Mouse (Mus musculus): ENCODE data around the gene Ndufa8. TPM values are rescaled to one million over a fixed set of nuclear protein-coding genes. Genes with fewer than 3 reads are reported as not detected.

Gene Ndufa8
- total and polyA plus RNA-seq, 3 experiments = 186 to 357 TPM; not detected in 1

DNA sequence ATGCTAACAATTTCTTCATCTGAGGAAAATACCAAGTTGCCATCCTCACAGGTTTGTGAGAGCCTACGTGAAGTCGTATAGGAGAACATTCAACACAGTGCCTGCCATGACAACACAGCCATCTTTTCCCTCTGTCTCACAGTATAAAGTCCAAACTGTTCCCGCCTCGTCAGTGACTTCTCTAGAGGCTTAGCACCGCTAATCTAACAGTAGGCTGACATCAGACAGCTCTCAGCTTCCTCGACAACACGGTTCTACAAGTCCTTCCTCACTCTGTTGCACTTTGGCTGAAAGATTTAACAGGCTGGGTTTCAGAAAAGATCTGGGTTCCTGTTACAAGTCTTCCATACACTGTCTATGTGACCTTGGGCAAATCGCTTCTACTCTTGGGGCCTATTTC lies 1.0 kb downstream of the Ndufa8 start:
- TF ChIP-seq MEF2A (IDR thresholded peaks at IDR 0.05; ENCODE audit: extremely low read depth, insufficient replicate concordance, low read depth, low read length, poor library complexity, severe bottlenecking) (no peak), ETS1 (IDR thresholded peaks at IDR 0.05; ENCODE audit: low read depth, low read length) (no peak), JUND (IDR thresholded peaks at IDR 0.05; ENCODE audit: low read depth, low read length) (no peak), RAD21 (IDR thresholded peaks at IDR 0.05; ENCODE audit: low read depth, low read length) (no peak), MAFK (IDR thresholded peaks at IDR 0.05; ENCODE audit: borderline replicate concordance, low read depth, low read length) (no peak), ZNF384 (IDR thresholded peaks at IDR 0.05; ENCODE audit: low read depth, low read length) (no peak), TBP (IDR thresholded peaks at IDR 0.05; ENCODE audit: low read depth, low read length) (no peak), ELF1 (IDR thresholded peaks at IDR 0.05; ENCODE audit: low read depth, low read length) (no peak), MYB (IDR thresholded peaks at IDR 0.05; ENCODE audit: low read depth, low read length) (no peak), POLR2AphosphoS2 (IDR thresholded peaks at IDR 0.05; ENCODE audit: low read length) (no peak), MYC (IDR thresholded peaks at IDR 0.05; ENCODE audit: low read depth, low read length) (no peak), UBTF (IDR thresholded peaks at IDR 0.05; ENCODE audit: borderline replicate concordance, insufficient read depth, low read depth, low read length) (no peak), MAZ (IDR thresholded peaks at IDR 0.05; ENCODE audit: low read depth, low read length) (no peak), CTCF (IDR thresholded peaks at IDR 0.05 in 2 of 3, conservative IDR thresholded peaks at IDR 0.05 in 1 of 3; ENCODE audit: control insufficient read depth in 1 of 3, insufficient read depth in 1 of 3, low read depth in 2 of 3, low read length in 3 of 3, poor library complexity in 1 of 3, severe bottlenecking in 1 of 3) (no peak), SIN3A (IDR thresholded peaks at IDR 0.05; ENCODE audit: low read length) (no peak), SMC3 (IDR thresholded peaks at IDR 0.05; ENCODE audit: low read depth, low read length) (no peak)
- Histone ChIP-seq H3K4me3 (ENCODE audit: control insufficient read depth in 1 of 2, insufficient read depth in 1 of 2, low read depth in 2 of 2, low read length in 2 of 2) (peak overlapping the region; percentile 83 to 97), H3K9ac (ENCODE audit: control insufficient read depth, low read depth, low read length, poor library complexity, severe bottlenecking) (peak overlapping the region; percentile 94), H3K4me1 (ENCODE audit: control insufficient read depth in 1 of 2, insufficient read depth in 2 of 2, low read length in 2 of 2) (peaks cover 2 to 12% of the 10 kb centered on the region in 2 experiments; a peak in 3 of 4 replicates), H3K27ac (ENCODE audit: control insufficient read depth, low read depth, low read length) (no peak overlapping the region), H3K79me2 (ENCODE audit: control insufficient read depth, insufficient read depth, low read length, poor library complexity) (peaks cover 36% of the 10 kb centered on the region), H3K9me3 (replicated peaks; ENCODE audit: insufficient read depth, low read length) (no peaks in the 10 kb centered on the region), H3K36me3 (ENCODE audit: control insufficient read depth in 1 of 2, insufficient read depth in 2 of 2, low read length in 2 of 2) (peaks cover 0 to 11% of the 10 kb centered on the region in 2 experiments; a peak in 3 of 4 replicates), H3K27me3 (ENCODE audit: control insufficient read depth in 1 of 2, insufficient read depth in 2 of 2, low read length in 2 of 2) (no peaks in the 10 kb centered on the region)
- peak; percentile 50 for DNase-seq (ENCODE audit: low read depth, low spot score)

DNA sequence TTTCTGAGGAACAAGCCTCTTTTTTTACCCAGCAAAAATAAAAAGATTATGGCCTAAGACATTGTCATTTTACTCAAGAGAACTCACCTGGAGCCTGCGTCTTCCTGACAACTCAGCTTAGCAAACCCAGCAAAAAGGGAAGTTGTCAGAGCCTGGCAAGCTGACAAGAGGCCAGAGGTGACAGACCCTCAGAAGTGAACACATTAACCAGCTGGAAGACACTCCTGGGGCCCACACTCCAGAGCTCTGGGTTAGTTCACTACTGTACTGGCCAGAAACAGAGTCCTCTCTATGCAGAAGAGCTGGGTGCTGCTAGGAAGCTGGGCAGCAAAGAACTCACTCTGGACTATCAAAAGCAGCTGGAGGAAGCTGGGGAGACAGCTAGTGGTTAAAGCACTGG lies 8.3 kb downstream of the Ndufa8 start:
- H3K9ac ChIP-seq (ENCODE audit: control insufficient read depth, low read depth, low read length, poor library complexity, severe bottlenecking) = no peak overlapping the region
- H3K79me2 ChIP-seq (ENCODE audit: control insufficient read depth, insufficient read depth, low read length, poor library complexity) = peaks cover 16% of the 10 kb centered on the region; the same call in 1 of the 2 replicates
- H3K4me3 ChIP-seq (ENCODE audit: control insufficient read depth in 1 of 2, insufficient read depth in 1 of 2, low read depth in 2 of 2, low read length in 2 of 2) = no peak overlapping the region
- peaks cover 0 to 5% of the 10 kb centered on the region in 2 experiments; a peak in 1 of 4 replicates for H3K4me1 ChIP-seq (ENCODE audit: control insufficient read depth in 1 of 2, insufficient read depth in 2 of 2, low read length in 2 of 2)
- no peak overlapping the region for H3K27ac ChIP-seq (ENCODE audit: control insufficient read depth, low read depth, low read length)
- H3K9me3 ChIP-seq (replicated peaks; ENCODE audit: insufficient read depth, low read length) = no peaks in the 10 kb centered on the region
- TF ChIP-seq HCFC1 (IDR thresholded peaks at IDR 0.05; ENCODE audit: low read depth, low read length) = no peak
- TF ChIP-seq MAFK (IDR thresholded peaks at IDR 0.05; ENCODE audit: borderline replicate concordance, low read depth, low read length) = no peak
- TF ChIP-seq MAX (IDR thresholded peaks at IDR 0.05; ENCODE audit: low read length) = no peak
- peak; percentile 65 for DNase-seq (ENCODE audit: low read depth, low spot score)
- H3K36me3 ChIP-seq (ENCODE audit: control insufficient read depth in 1 of 2, insufficient read depth in 2 of 2, low read length in 2 of 2) = peaks cover 10 to 22% of the 10 kb centered on the region in 2 experiments
- no peaks in the 10 kb centered on the region for H3K27me3 ChIP-seq (ENCODE audit: control insufficient read depth in 1 of 2, insufficient read depth in 2 of 2, low read length in 2 of 2)
